Mouse (Mus musculus) limb, embryonic 13.5 days (tissue): ENCODE results near the gene Hook1. TPM values are rescaled to one million over a fixed set of nuclear protein-coding genes. Genes with fewer than 3 reads are reported as not detected.
"Not testable (repeated sequence)": the region's sequence is repeated elsewhere in the genome, so short reads cannot be mapped to it uniquely, and the experiment has no call there.

Source experiments
- ATAC-seq: fragments of 200-750 bp; cut with Nextera tagmentation; 2 replicates; pipeline ENCODE4 v1.8.0; 2017; ENCODE audit warnings: low read depth, moderate number of reproducible peaks, moderate TSS enrichment; ENCODE audit not compliant: low FRiP score
- H3K27ac ChIP-seq: fragments of 300-500 bp; sonication (generic); 2 replicates; pipeline ENCODE4 v1.5.1; 2015; ENCODE audit warnings: inconsistent platforms, mild to moderate bottlenecking, moderate library complexity
- H3K27me3 ChIP-seq: fragments of 300-500 bp; sonication (generic); 2 replicates; pipeline ENCODE4 v1.6.1; 2015; ENCODE audit warnings: mild to moderate bottlenecking, inconsistent platforms
- H3K36me3 ChIP-seq: fragments of 300-500 bp; sonication (generic); 2 replicates; pipeline ENCODE4 v1.6.1; 2015; ENCODE audit warnings: inconsistent platforms, mild to moderate bottlenecking, moderate library complexity
- H3K4me1 ChIP-seq: fragments of 300-500 bp; sonication (generic); 2 replicates; pipeline ENCODE4 v1.6.1; 2015; ENCODE audit warnings: inconsistent platforms
- H3K4me2 ChIP-seq: fragments of 300-500 bp; sonication (generic); replicated peaks from 2 replicates; pipeline ENCODE4 v1.6.1; 2015; ENCODE audit warnings: inconsistent platforms, mild to moderate bottlenecking, moderate library complexity
- H3K4me3 ChIP-seq: fragments of 300-500 bp; sonication (generic); 2 replicates; pipeline ENCODE4 v1.5.1; 2015; ENCODE audit warnings: moderate library complexity, mild to moderate bottlenecking, inconsistent platforms
- H3K9ac ChIP-seq: fragments of 300-500 bp; sonication (generic); 2 replicates; pipeline ENCODE4 v1.6.1; 2015; ENCODE audit warnings: mild to moderate bottlenecking, inconsistent platforms
- H3K9me3 ChIP-seq: fragments of 300-500 bp; sonication (generic); 2 replicates; pipeline ENCODE4 v1.6.1; 2016; ENCODE audit warnings: inconsistent platforms
- WGBS: fragments of 180-500 bp; shearing (Covaris S2); methylation state at CpG from one replicate; pipeline ENCODE4 v1.1.7; 2015; 5-methylcytosine and 5-hydroxymethylcytosine counted together
- polyA plus RNA-seq: library from polyadenylated mRNA; unstranded; fragments of >200 nt; fragmentation: Nextera tagmentation; extraction: Ambion mirVana; gene quantifications from 2 replicates; pipeline ENCODE4 v1.2.1, GENCODE M21; 2015

Gene Hook1
- polyA plus RNA-seq, 1 experiment from 2014 or later, result 12.0 TPM

- no peak overlapping the region for H3K9ac ChIP-seq
- no peak overlapping the region for H3K27ac ChIP-seq
- no peak for ATAC-seq
- no peaks in the 10 kb centered on the region for H3K4me1 ChIP-seq
- no peak overlapping the region for H3K4me3 ChIP-seq
- H3K36me3 ChIP-seq, result no peaks in the 10 kb centered on the region
- H3K4me2 ChIP-seq, result no peak overlapping the region
- H3K27me3 ChIP-seq, result no peaks in the 10 kb centered on the region
- H3K9me3 ChIP-seq, result 0 out of 2 replicates have a peak, but pooled peaks cover 3% of the 10 kb centered on the region
These were observed 13.7 kb upstream of the Hook1 start for GRCm38 (mm10) chr4:95953328-95953727.

- not testable (repeated sequence) for ATAC-seq, H3K4me1 ChIP-seq, H3K9ac ChIP-seq, H3K4me3 ChIP-seq, H3K27ac ChIP-seq, H3K4me2 ChIP-seq, H3K9me3 ChIP-seq, H3K27me3 ChIP-seq, H3K36me3 ChIP-seq
- 96% methylated on average over 17 of the region's 17 CpGs for WGBS
These were observed 15.2 kb downstream of the Hook1 start for GRCm38 (mm10) chr4:95982221-95982620.

- H3K4me2 ChIP-seq, result no peak overlapping the region
- H3K9me3 ChIP-seq, result no peaks in the 10 kb centered on the region
- H3K27ac ChIP-seq, result no peak overlapping the region
- no peak overlapping the region for H3K9ac ChIP-seq
- no peak for ATAC-seq
- WGBS, result 86% methylated on average over 1 of the region's 1 CpGs
- H3K4me1 ChIP-seq, result no peaks in the 10 kb centered on the region
- H3K36me3 ChIP-seq, result no peaks in the 10 kb centered on the region
- H3K4me3 ChIP-seq, result no peak overlapping the region
- H3K27me3 ChIP-seq, result no peaks in the 10 kb centered on the region
These were observed 49.8 kb downstream of the Hook1 start for GRCm38 (mm10) chr4:96016875-96017274.

- H3K9me3 ChIP-seq, result no peaks in the 10 kb centered on the region
- H3K4me3 ChIP-seq, result no peak overlapping the region
- H3K36me3 ChIP-seq, result 0 out of 2 replicates have a peak, but pooled peaks cover 5% of the 10 kb centered on the region
- no peak overlapping the region for H3K27ac ChIP-seq
- no peaks in the 10 kb centered on the region for H3K4me1 ChIP-seq
- H3K27me3 ChIP-seq, result no peaks in the 10 kb centered on the region
- no peak; the same call in 1 of the 2 replicates for ATAC-seq
- no peak overlapping the region for H3K9ac ChIP-seq
- no peak overlapping the region for H3K4me2 ChIP-seq
These were observed 55.8 kb downstream of the Hook1 start for GRCm38 (mm10) chr4:96022803-96023202.

- Histone ChIP-seq H3K4me3 (no peak overlapping the region), H3K27ac (no peak overlapping the region), H3K4me1 (no peaks in the 10 kb centered on the region), H3K9ac (no peak overlapping the region), H3K36me3 (no peaks in the 10 kb centered on the region), H3K27me3 (no peaks in the 10 kb centered on the region), H3K9me3 (no peaks in the 10 kb centered on the region), H3K4me2 (no peak overlapping the region)
- 78% methylated on average over 1 of the region's 1 CpGs for WGBS
- no peak for ATAC-seq
These were observed 61.4 kb downstream of the Hook1 start for GRCm38 (mm10) chr4:96028412-96028811.

DNA sequence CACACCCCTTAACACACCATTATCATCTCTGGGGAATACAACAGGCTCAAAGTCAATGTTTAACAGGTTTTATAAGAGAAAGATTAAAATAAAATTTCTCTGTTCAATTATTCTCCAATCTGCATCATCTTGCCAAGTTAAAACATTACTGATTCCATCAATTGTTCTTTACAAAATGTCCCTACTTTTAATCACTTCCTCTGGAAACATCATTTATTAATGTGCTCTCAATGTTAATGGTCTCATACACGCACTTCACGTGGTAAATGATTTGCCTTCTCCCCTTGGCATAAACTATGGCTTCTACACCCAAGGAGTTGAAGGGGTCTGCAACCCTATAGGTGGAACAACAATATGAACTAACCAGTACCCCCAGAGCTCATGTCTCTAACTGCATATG lies 93.1 kb downstream of the Hook1 start:
- Histone ChIP-seq H3K9me3 (no peaks in the 10 kb centered on the region), H3K27me3 (no peaks in the 10 kb centered on the region), H3K4me3 (no peak overlapping the region), H3K27ac (no peak overlapping the region), H3K36me3 (no peaks in the 10 kb centered on the region), H3K4me1 (no peaks in the 10 kb centered on the region), H3K9ac (no peak overlapping the region), H3K4me2 (no peak overlapping the region)
- 89% methylated on average over 2 of the region's 2 CpGs for WGBS
- ATAC-seq, result no peak

GRCm38 (mm10) chr4:96062045-96062444 lies 95.0 kb downstream of the Hook1 start:
- Histone ChIP-seq H3K27ac (no peak overlapping the region), H3K9me3 (no peaks in the 10 kb centered on the region), H3K36me3 (no peaks in the 10 kb centered on the region), H3K4me3 (no peak overlapping the region), H3K4me1 (no peaks in the 10 kb centered on the region), H3K27me3 (no peaks in the 10 kb centered on the region), H3K9ac (no peak overlapping the region), H3K4me2 (no peak overlapping the region)
- ATAC-seq, result no peak
- 85% methylated on average over 2 of the region's 2 CpGs for WGBS

Other genes starting within 250 kb of the Hook1 start
- gene Cyp2j13, start 110.3 kb downstream of the Hook1 start, polyA plus RNA-seq, result 0.04 and 0.15 TPM in 2 replicates
- not detected in 2 replicates for gene Cyp2j12, start 173.9 kb downstream of the Hook1 start, polyA plus RNA-seq